Mouse (Mus musculus): ENCODE data around the gene BC037034.

The BC037034 gene

DNA sequence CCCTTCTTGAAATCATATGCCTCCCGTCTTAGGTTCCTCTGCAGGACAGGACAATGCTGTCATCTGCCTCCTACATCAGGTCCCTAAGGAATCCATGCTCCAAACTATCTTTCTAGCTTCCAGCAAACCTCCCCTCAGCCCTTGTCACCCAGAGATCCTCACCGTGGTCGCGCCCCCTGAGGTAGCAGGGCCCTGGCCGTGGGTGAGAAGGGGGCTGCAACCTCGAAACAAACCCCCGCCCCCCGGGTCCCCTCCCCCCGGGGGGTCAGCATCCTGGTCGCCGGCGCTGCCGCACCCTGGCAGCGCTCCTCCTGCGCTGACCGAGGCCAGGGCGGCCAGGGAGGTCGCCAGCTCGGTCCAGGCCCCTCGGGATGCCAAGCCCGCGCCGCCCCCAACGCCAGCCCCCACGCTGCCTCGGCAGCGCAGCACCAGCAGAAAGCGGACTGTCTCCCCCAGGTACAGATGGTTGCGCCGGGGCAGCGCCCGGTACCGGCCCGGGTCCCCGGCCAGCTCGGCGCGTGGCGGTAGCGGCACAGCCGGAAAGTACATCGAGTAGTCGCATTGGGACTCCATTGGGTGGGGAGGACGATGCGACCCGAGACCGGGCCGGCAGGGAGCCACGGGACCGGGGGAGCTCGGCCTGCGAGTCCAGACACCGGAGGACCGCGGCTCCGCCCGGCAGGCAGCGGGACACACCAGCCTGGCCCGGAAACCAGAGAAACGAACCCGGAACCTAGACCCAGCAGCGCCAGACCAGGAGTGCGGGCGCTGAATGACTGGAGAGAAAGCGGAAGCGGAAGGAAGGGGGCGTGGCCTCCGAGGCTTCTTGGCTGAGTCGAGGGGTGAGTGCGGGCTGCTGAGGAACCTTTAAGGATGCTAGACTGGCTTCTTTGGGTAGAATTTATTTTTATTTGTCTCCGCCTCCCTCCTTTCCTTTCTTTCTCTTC, at the start of gene BC037034:
Gene BC037034 (minus strand): TSS at position 774 of the 947 bp plus-strand sequence.
- DNase-seq (ENCODE audit: low read depth), result peak; percentile 90

GRCm38 (mm10) chr5:138312795-138313194, 49.0 kb upstream of the BC037034 start:
- no peak for DNase-seq (ENCODE audit: low read depth)

DNA sequence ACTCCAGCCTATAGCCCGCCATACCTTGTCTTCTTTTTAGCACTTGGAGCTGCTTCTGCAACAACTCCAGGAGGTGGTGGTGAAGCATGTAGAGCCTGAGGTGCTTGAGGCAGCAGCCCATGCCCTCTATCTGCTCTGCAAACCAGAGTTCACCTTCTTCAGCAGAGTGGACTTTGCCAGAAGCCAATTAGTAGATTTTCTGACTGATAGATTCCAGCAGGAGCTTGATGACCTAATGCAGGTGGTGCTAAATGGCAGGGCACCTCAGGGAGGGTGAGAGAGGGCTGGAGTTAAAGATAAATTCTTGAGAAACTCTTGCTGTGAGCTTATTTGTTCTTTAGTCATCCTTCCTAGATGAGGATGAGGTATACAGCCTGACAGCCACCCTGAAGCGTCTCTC, 35.8 kb upstream of the BC037034 start:
- DNase-seq (ENCODE audit: low read depth), result no peak

GRCm38 (mm10) chr5:138294158-138294557, 30.3 kb upstream of the BC037034 start:
- no peak for DNase-seq (ENCODE audit: low read depth)

- no peak for DNase-seq (ENCODE audit: low read depth)
Observed at GRCm38 (mm10) chr5:138291638-138292037, 27.8 kb upstream of the BC037034 start.

- DNase-seq (ENCODE audit: low read depth), result no peak
Observed at GRCm38 (mm10) chr5:138287861-138288260, 24.0 kb upstream of the BC037034 start.

GRCm38 (mm10) chr5:138283540-138283939, 19.7 kb upstream of the BC037034 start:
- DNase-seq (ENCODE audit: low read depth), result no peak

- DNase-seq (ENCODE audit: low read depth), result no peak
Observed at GRCm38 (mm10) chr5:138281798-138282197, 18.0 kb upstream of the BC037034 start.

- no peak for DNase-seq (ENCODE audit: low read depth)
Observed at GRCm38 (mm10) chr5:138280829-138281228, 17.0 kb upstream of the BC037034 start.

GRCm38 (mm10) chr5:138280425-138280768, 16.6 kb upstream of the BC037034 start:
- DNase-seq (ENCODE audit: low read depth), result no peak

DNA sequence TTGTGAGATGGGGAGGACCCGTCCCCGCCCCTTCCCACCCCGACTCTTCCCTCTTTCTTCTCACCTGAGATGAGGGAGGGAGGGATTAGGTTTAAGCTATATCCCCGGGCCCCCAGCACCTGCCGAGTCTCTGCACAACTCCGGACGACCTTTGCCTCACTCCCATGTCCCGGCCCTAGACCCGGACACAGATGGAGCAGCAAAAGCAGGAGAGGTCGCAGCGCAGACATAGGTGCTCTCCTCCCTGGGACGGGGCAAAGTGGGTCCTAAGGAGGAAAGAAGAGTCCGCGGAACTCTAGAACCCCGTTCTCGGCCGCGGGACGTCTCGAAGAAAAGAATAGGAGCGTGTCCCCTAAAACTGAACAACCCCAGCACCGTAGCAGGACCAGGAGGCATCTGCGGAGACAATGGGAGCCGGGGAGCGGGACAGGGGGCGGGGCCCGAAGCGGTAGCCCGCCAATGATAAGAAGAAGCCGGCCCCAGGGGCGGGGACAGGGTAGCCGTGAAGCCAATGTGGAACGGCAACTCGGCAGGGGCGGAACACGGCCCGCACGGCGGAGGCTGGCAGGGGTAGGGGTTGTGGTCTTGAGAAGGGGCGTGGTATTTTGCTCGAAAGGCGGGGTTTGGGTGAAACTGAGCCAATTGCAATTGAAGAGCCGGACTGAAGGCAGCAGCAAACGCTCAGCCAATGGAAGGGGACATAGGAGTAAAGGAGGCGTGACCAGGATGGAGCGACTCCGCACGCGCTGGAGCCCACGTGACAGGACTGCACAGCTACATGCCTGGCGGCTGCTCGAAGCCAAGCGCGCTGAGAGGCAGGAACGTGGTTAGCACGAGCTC, 16.0 kb upstream of the BC037034 start, which contains the start of the genes Gm43720, Gpc2 and Stag3:
Gene Gm43720 (minus strand): TSS at position 374 of the 840 bp plus-strand sequence.
Gene Gpc2 (minus strand): TSS at position 421 of the 840 bp plus-strand sequence.
Gene Stag3 (plus strand): TSS at position 656 of the 840 bp plus-strand sequence.
- peak; percentile 88 for DNase-seq (ENCODE audit: low read depth)

DNA sequence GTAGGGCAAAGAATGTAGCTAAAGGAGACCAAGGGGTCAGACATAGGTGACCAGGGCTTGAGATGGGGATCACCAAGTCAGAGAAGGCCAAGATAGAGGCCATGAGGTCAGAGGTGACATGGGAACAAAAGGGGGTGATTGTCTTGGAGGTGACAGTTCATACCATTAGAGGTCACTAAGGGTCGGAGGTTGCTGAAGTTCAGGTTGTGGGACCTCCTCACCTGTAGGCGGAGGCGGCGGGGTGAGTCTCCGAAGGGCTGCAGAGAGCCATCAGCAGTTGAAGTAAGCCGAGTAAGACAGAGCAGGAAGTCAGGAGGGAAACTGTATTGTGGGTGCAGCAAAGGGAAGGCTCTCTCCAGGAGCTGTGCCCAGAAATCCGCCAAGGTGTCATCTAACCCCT, 14.2 kb upstream of the BC037034 start:
- no peak for DNase-seq (ENCODE audit: low read depth)

DNA sequence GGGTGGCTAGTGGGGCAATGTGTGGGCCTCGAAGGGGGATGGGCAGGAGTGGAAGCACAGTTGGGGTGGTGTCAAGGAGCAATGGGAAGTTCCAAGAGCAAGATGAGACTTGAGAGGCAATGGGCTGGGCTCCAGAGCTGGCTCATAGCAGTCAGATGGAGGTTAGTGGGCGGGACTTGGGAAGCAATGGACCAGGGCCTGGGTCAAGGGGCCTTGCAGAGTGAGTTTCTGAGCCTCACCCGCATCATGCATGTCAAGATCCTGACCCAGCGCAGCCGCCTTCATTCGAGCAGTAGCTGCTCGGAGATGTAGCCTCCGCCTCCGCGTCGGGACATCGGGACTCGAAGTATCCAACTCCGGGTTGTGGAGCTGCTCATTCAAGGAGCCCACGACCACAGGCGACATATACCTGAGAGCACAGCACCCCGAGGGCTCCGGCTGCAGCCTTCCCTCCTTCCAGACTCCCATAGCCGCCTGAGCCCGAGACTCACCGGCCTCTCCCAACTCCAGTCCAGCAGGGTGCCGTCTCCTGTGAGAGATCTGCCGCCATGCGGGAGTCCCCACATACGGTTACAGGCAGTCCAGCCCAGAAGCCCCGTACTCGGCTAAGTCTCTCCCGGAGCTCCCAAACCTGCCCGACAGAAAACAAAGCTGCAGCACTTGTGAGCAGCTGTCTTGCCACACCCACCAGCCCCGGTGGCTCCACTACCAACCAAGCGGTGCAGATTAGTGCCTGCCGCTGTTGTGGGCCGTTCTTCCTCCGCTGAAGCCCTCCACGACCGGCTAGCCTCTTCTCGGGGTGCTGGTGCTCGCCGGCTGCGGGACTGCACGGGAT, 11.6 kb upstream of the BC037034 start:
- no peak for DNase-seq (ENCODE audit: low read depth)

DNA sequence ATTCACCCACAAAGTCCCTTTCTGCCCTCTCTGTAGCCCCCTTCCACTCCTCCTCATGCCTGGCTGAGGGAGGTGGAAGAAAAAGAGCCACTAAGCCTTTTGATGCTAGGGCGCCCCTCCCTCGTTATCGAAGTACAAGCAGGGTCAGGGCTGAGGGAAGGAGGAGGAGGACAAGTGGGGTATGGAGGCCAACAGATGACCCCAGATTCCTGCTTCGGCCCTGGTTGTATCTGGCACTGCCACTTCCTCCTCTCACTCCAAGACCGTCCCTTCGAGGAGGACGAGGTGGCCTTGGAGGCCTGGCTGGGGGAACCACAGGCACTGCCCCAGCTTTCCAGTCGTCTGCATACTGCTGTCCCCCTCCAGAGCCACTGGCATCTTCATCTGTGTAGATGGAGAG, 10.4 kb upstream of the BC037034 start:
- DNase-seq (ENCODE audit: low read depth), result no peak

GRCm38 (mm10) chr5:138272409-138272923, 8.6 kb upstream of the BC037034 start, which contains the start of gene Gal3st4:
Gene Gal3st4 (minus strand): TSS chr5:138272840.
- DNase-seq (ENCODE audit: low read depth), result no peak

DNA sequence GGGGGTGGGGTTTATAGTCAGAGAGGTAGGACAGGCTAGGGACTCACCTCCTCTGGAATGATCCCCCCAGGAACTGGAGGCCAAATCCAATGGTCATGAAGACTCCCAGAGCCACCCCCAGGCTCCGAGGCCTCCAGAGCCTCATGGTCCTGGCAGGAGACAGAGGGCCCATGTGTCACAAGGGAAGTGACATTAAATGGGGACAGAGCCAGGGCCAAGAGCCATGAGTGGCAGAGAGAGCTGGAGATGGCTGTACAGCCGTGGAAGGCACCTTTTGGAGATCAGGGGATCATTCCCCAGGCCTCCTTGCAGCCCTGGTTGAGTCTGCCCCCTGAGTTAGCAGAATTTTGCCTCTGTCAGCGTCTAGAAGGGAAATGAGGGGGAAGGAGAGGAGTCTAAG, 7.4 kb upstream of the BC037034 start:
- no peak for DNase-seq (ENCODE audit: low read depth)

DNA sequence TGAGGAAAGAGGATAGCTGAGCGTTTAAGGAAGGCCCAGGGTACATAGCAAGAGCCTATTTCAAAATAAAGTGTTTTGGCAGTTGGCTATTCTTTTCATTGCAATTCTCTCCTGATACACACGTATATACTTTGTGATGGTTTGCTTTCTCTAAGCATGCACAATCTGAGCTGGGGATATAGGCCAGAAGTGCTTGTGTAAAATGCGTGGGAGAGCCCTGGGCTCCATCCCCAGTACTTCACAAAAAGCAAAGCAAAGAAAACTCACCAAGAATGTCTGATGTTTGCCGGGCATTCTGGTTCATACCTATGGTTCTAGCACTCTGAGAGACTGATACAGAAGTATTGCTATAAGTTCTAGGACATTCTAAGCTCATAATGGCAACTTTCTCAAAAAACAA, 5.1 kb upstream of the BC037034 start:
- no peak for DNase-seq (ENCODE audit: low read depth)

DNA sequence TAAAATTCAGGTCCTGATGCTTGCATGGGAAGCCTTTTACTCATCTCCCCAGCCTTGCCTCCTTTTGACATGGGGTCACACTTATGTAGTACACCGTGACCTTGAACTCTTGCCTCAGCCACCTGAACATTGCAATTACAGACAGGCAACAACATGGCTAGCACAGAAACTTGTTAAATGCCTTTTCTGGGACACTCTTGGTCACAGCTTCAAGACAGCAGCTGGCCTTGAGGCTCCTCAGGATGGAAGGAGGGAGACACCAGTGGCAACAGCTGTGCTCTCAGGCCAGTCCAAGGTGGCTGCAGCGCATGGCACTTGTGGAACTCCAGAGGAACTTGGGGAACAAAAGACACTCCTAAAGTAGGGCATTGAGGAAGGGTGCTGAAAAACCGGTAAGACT, 3.3 kb upstream of the BC037034 start:
- no peak for DNase-seq (ENCODE audit: low read depth)

DNA sequence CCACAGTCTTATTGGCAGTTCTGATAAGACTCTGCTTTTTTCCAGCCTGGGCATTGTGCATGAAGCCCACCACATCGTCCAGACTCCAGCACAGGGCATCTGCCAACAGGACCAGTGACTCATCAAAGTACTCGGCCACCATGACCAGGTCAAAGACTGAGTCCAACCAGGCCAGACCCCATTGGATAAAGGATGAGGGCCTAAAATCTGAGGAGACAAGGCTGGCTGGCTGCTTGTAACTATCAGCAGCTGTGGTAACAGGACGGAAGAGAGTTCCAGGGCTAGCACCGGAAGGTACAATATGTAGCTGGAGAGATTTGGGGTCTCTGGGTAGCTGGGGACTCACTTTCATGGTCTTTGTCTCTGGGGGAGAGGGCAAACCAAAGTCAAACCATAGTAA, 1.9 kb upstream of the BC037034 start:
- no peak for DNase-seq (ENCODE audit: low read depth)

- DNase-seq (ENCODE audit: low read depth), result no peak
Observed at GRCm38 (mm10) chr5:138264207-138264578, 360 bp upstream of the BC037034 start.

DNA sequence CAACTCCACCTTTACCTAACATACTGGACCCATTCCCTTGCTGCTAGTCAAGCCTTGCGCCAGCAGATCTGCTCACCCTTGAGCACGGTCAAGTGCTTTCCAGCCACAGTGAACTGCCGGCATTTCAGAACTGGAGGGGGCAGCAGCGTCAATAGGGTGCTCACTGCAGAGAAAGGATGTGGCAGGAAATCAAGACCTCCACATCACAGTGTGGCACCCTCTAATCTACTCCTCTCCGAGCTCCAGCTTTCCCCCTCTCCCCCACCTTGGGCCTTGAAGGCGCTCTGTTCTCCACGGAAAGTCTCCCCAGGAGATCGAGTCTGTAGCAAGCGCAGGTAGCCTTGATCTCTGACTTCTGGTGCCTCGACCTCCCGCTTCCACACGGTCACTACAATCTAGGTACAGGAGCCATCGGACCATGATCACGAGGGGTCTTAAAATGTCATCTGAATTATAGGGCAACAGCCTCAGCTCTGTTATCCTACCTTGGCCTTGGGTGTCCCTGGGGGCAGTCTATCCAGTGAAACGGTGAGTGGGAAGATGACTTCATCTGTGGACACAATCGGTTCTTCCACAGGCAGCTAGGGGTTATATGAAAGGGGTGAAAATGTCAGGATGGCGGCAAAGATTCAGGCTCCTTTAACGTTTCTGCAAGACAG, 1.1 kb downstream of the BC037034 start:
- no peak for DNase-seq (ENCODE audit: low read depth)
